Mouse (Mus musculus) heart, embryonic 13.5 days (tissue): ENCODE results near the gene Hpse2. TPM values are rescaled to one million over a fixed set of nuclear protein-coding genes. Genes with fewer than 3 reads are reported as not detected.

Experiments
- ATAC-seq: fragments of 200-750 bp; cut with Nextera tagmentation; 2 replicates; pipeline ENCODE4 v1.8.0; 2017; ENCODE audit warnings: moderate TSS enrichment; ENCODE audit not compliant: insufficient number of reproducible peaks, low FRiP score, low TSS enrichment; ENCODE audit errors: extremely low read depth
- H3K27ac ChIP-seq: fragments of 300-500 bp; sonication (generic); replicated peaks from 2 replicates; pipeline ENCODE4 v1.5.1; 2015; ENCODE audit warnings: moderate library complexity, mild to moderate bottlenecking, inconsistent platforms
- H3K27me3 ChIP-seq: fragments of 300-500 bp; sonication (generic); replicated peaks from 2 replicates; pipeline ENCODE4 v1.6.1; 2015; ENCODE audit warnings: mild to moderate bottlenecking, inconsistent platforms
- H3K36me3 ChIP-seq: fragments of 300-500 bp; sonication (generic); 2 replicates; pipeline ENCODE4 v1.6.1; 2015; ENCODE audit warnings: mild to moderate bottlenecking, inconsistent platforms
- H3K4me1 ChIP-seq: fragments of 300-500 bp; sonication (generic); 2 replicates; pipeline ENCODE4 v1.6.1; 2015; ENCODE audit warnings: inconsistent platforms
- H3K4me2 ChIP-seq: fragments of 300-500 bp; sonication (generic); 2 replicates; pipeline ENCODE4 v1.6.1; 2015; ENCODE audit warnings: inconsistent platforms, mild to moderate bottlenecking, moderate library complexity
- H3K4me3 ChIP-seq: fragments of 300-500 bp; sonication (generic); 2 replicates; pipeline ENCODE4 v1.5.1; 2015; ENCODE audit warnings: moderate library complexity, mild to moderate bottlenecking, inconsistent platforms
- H3K9ac ChIP-seq: fragments of 300-500 bp; sonication (generic); 2 replicates; pipeline ENCODE4 v1.6.1; 2015; ENCODE audit warnings: inconsistent platforms, mild to moderate bottlenecking, moderate library complexity
- H3K9me3 ChIP-seq: fragments of 300-500 bp; sonication (generic); 2 replicates; pipeline ENCODE4 v1.6.1; 2016; ENCODE audit warnings: inconsistent platforms
- WGBS: fragments of 180-500 bp; shearing (Covaris S2); methylation state at CpG from one replicate; pipeline ENCODE4 v1.1.7; 2015; ENCODE audit warnings: mixed read lengths; 5-methylcytosine and 5-hydroxymethylcytosine counted together
- polyA plus RNA-seq: library from polyadenylated mRNA; unstranded; fragments of >200 nt; fragmentation: Nextera tagmentation; extraction: Ambion mirVana; gene quantifications from 2 replicates; pipeline ENCODE4 v1.2.1, GENCODE M21; 2015

The Hpse2 gene
- polyA plus RNA-seq, 1 experiment from 2014 or later, result 0.52 TPM

DNA sequence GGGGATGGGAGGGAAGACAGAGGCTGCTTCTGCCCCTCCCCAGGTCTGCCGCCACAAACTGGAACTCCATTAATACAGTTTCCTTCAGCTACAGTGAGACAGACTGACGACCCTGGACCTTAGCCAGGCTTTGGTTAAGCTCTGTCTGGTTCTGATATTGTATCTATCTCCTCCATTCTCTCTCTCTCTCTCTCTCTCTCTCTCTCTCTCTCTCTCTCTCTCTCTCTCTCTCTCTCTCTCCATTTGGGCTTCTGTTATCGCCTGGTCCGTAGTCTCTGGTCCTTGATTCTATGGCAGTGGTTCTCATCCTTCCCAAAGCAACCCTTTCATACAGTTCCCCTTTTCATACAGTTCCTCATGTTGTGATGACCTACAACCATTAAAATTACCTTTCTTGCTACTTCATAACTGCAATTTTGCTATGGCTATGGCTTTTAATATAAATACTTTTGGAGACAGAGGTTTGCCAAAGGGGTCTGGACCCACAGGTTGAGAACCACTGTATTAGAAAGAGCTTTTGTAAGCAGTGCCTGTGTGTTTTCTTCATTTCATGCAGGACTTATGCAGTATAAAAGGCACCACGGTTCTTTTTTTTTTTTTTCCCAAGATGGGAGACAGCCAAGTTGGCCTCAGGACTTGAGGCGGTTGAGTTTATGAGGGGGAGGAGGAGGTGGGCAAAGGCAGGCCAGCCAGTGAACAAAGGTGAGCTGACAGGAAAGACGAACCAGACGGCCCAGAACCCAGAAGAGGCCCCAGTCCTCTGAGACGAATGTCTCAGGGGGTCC lies 642.9 kb downstream of the Hpse2 start:
- H3K27me3 ChIP-seq, result no peaks in the 10 kb centered on the region
- 52% methylated on average over 9 of the region's 9 CpGs for WGBS
- H3K4me3 ChIP-seq, result no peak overlapping the region
- no peaks in the 10 kb centered on the region for H3K9me3 ChIP-seq
- no peak for ATAC-seq
- no peak overlapping the region for H3K27ac ChIP-seq
- no peak overlapping the region; the same call in 1 of the 2 replicates for H3K9ac ChIP-seq
- H3K4me1 ChIP-seq, result peaks cover 48% of the 10 kb centered on the region
- H3K36me3 ChIP-seq, result no peaks in the 10 kb centered on the region
- H3K4me2 ChIP-seq, result no peak overlapping the region

DNA sequence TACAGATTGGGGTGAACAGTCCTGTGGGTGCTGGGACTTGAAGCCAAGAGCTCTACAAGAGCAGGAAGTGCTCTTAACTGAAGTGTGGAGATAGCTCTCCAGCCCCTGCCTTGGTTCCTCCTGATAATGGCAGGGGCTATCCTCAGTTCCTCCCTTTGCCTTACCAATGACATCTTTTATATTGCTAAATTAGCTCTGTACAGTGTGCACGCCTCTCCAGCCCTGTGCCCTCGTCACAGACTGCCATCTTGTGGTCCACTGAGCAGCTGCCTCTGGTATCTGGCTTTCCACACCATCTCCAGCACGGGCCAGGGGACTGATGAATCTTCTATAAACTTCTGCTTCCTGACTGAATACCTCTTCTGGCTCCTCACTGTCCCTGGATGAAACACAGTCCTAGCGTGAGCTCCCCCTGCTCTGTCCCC lies 644.0 kb downstream of the Hpse2 start:
- Histone ChIP-seq H3K9ac (peak overlapping the region; percentile 45; the same call in 1 of the 2 replicates), H3K4me2 (no peak overlapping the region), H3K27me3 (peaks cover 6% of the 10 kb centered on the region; the same call in 1 of the 2 replicates), H3K4me1 (peaks cover 37% of the 10 kb centered on the region), H3K9me3 (no peaks in the 10 kb centered on the region), H3K4me3 (no peak overlapping the region), H3K27ac (no peak overlapping the region), H3K36me3 (no peaks in the 10 kb centered on the region)
- no peak for ATAC-seq
- 12% methylated on average over 4 of the region's 4 CpGs for WGBS

- Histone ChIP-seq H3K4me1 (peaks cover 37% of the 10 kb centered on the region), H3K4me2 (no peak overlapping the region), H3K9ac (no peak overlapping the region), H3K36me3 (no peaks in the 10 kb centered on the region), H3K4me3 (no peak overlapping the region), H3K27me3 (peaks cover 6% of the 10 kb centered on the region; the same call in 1 of the 2 replicates), H3K9me3 (no peaks in the 10 kb centered on the region), H3K27ac (no peak overlapping the region)
- WGBS, result 69% methylated on average over 16 of the region's 16 CpGs
- ATAC-seq, result no peak
Measured at GRCm38 (mm10) chr19:42743261-42743660, 644.9 kb downstream of the Hpse2 start.

- H3K9me3 ChIP-seq, result no peaks in the 10 kb centered on the region
- peaks cover 37% of the 10 kb centered on the region for H3K4me1 ChIP-seq
- peak overlapping the region; percentile 43 for H3K4me2 ChIP-seq
- H3K4me3 ChIP-seq, result no peak overlapping the region
- no peak overlapping the region for H3K9ac ChIP-seq
- ATAC-seq, result no peak
- H3K27ac ChIP-seq, result no peak overlapping the region
- peaks cover 6% of the 10 kb centered on the region; the same call in 1 of the 2 replicates for H3K27me3 ChIP-seq
- WGBS, result 35% methylated on average over 14 of the region's 14 CpGs
- H3K36me3 ChIP-seq, result no peaks in the 10 kb centered on the region
Measured at GRCm38 (mm10) chr19:42741884-42742283, 646.3 kb downstream of the Hpse2 start.

- H3K4me1 ChIP-seq, result peaks cover 33% of the 10 kb centered on the region
- ATAC-seq, result no peak
- H3K27ac ChIP-seq, result no peak overlapping the region
- H3K36me3 ChIP-seq, result no peaks in the 10 kb centered on the region
- no peaks in the 10 kb centered on the region for H3K9me3 ChIP-seq
- peaks cover 9% of the 10 kb centered on the region; the same call in 1 of the 2 replicates for H3K27me3 ChIP-seq
- 76% methylated on average over 8 of the region's 8 CpGs for WGBS
- no peak overlapping the region for H3K4me2 ChIP-seq
- H3K9ac ChIP-seq, result no peak overlapping the region
- H3K4me3 ChIP-seq, result no peak overlapping the region
Measured at GRCm38 (mm10) chr19:42740163-42740899, 647.8 kb downstream of the Hpse2 start.

DNA sequence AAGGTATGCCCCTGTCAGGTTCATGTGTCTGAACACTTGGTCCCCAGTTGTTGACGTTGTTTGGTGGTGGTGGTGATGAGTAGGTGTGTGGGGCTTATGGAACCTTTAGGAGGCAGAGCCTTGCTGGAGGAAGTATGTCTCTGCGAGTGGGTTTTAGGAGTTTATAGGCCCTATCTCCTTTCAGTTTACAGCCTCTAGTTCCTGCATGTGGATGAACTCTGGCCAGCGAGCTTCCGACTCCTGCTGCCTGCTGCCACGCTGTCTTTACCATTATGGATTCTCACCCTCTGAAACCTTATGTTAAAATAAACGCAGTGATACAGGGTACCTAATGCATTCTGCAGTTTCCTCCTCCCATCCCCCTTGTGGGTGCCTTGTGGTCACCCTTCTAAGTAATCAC lies 648.4 kb downstream of the Hpse2 start:
- no peaks in the 10 kb centered on the region for H3K36me3 ChIP-seq
- 82% methylated on average over 6 of the region's 6 CpGs for WGBS

GRCm38 (mm10) chr19:42737753-42738152 lies 650.4 kb downstream of the Hpse2 start:
- Histone ChIP-seq H3K9me3 (no peaks in the 10 kb centered on the region), H3K4me1 (peaks cover 18% of the 10 kb centered on the region), H3K27ac (no peak overlapping the region), H3K36me3 (no peaks in the 10 kb centered on the region), H3K27me3 (peaks cover 9% of the 10 kb centered on the region; the same call in 1 of the 2 replicates), H3K4me3 (no peak overlapping the region), H3K4me2 (no peak overlapping the region), H3K9ac (no peak overlapping the region)
- ATAC-seq, result no peak
- WGBS, result 58% methylated on average over 9 of the region's 9 CpGs

More for the DNA sequence above, 648.4 kb downstream of the Hpse2 start:
- no peak for ATAC-seq
- H3K9me3 ChIP-seq, result no peaks in the 10 kb centered on the region
- H3K27ac ChIP-seq, result no peak overlapping the region
- no peak overlapping the region for H3K9ac ChIP-seq
- no peak overlapping the region for H3K4me2 ChIP-seq
- peaks cover 28% of the 10 kb centered on the region for H3K4me1 ChIP-seq
- no peak overlapping the region for H3K4me3 ChIP-seq
- H3K27me3 ChIP-seq, result peaks cover 9% of the 10 kb centered on the region; the same call in 1 of the 2 replicates

Other genes with a start within 250 kb of the Hpse2 start
- gene Cnnm1, start 52.1 kb upstream of the Hpse2 start, polyA plus RNA-seq, result 0.08 and 0.11 TPM in 2 replicates
- gene Got1, start 136.2 kb upstream of the Hpse2 start, polyA plus RNA-seq, result 161 and 175 TPM in 2 replicates
- 0.06 TPM in 1 of 2 replicates, not detected in the other for gene Nkx2-3, start 224.0 kb upstream of the Hpse2 start, polyA plus RNA-seq